Mouse (Mus musculus) right cerebral cortex, adult 18-20 months (tissue): ENCODE results near the gene Fzd7.

ENCODE experiments used
- DNase-seq: peaks from one replicate; pipeline ENCODE4 v3.0.0; 2022; ENCODE audit warnings: mixed read lengths

The Fzd7 gene

DNA sequence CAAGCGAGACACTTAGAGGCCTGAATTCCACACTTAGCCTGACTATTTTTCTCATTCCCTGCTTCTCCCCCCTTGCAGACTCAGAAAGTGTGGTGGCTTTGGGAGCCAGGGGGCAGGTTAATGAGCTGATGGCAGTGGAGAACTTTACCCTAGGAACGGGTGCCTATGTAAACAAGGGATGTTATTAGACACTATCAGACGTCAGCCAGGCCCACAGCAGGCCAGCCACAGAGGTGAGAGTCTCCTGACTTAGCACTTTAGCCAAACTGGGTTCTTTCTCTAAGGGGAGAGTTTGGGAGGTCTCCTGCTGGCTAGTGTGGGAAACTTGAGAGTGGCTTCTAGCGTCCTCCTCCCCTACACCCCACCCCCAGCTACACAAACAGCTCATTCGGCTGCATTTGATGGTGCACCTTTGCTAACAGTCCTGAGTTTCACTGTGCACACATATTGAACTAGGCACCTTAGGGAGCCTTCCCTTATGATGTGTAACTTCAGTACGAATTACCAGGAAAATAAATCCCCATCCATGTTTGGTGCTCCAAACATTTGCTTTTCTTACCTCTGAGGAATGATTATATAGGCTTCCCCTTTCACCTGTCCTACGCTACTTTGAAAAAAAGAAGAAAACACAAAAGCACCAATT lies 21.6 kb downstream of the Fzd7 start:
- no peak for DNase-seq

- DNase-seq = no peak
Observed at GRCm38 (mm10) chr1:59504302-59504700, 22.1 kb downstream of the Fzd7 start.

DNA sequence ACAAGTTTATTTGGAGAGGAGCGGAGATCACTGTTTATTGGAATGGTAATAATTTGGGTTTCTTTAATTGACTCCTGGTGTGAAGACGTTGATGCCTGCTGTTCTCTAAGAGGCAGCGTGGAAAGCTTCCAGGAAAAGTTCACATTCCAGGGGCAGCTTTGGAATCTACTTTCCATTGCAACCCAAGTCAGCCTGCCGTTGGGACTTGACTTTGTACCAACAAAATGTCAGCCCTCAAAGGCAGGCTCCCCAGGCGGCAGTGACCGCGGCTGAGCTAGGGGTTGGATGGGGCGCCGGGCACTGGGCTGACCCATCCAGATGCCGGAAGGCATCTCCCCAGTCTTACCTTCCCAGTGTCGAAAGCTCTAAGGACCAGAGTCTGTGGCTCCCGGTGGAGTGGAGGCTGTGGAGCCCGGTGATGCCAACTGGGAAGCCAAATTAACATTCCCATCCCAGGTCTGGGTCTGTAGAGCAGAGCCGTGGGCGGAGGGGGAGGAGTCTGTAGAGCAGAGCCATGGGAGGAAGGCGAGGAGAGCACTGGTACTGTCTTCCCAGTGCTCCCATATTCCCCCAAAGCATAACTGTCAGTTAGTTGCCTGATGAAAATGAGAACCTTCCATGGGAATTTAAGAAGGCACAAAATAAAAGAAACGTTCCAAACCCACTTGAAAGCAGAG lies 26.4 kb downstream of the Fzd7 start:
- no peak for DNase-seq

- DNase-seq = no peak
Observed at GRCm38 (mm10) chr1:59511566-59512270, 29.5 kb downstream of the Fzd7 start.

DNA sequence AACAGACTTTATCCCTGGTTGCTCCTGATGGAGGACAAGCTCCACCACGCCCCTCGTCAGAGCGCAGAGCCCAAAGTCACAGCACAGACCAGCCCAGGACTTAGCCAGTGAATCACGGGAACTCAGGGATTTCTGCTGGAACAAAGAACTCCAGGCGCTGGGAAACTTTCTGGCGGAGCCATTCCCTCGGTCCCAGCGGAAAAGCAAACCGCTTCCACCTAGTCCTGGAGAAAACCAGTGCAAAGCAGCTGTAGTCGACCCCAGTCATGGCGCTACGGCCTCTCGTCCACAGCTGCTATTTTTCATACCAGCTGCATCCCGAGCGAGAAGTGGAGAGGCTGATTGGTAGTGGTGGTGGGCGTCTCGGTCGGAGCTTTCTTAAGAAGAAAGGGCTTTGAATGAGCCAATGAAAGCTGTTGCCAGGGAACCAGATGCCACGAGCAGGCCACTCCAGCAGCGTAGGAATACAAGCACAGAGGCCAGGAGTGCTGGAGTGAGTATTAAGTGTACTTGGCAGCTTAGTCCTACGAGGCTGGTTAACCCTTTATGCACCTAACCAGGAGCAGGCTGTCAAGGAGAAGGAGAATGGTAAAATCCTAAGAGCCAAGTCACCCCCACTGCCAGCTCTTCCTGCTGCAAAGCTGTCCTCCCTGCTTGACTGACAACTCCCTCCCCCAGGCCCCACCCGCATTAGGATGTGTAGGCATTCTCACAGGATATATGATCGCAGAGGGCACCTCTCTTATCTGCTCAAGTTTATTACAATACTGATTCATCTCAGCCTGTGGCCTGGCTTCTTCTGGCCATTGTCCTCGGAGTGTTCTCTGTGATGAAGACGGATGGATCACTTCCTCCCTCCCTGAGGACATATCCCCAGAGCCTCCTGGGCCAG lies 34.0 kb downstream of the Fzd7 start, which contains the start of gene Gm973:
Gene Gm973, plus strand, starts transcription at position 239 of the 892 bp plus-strand sequence.
- DNase-seq = peak; percentile 60

DNA sequence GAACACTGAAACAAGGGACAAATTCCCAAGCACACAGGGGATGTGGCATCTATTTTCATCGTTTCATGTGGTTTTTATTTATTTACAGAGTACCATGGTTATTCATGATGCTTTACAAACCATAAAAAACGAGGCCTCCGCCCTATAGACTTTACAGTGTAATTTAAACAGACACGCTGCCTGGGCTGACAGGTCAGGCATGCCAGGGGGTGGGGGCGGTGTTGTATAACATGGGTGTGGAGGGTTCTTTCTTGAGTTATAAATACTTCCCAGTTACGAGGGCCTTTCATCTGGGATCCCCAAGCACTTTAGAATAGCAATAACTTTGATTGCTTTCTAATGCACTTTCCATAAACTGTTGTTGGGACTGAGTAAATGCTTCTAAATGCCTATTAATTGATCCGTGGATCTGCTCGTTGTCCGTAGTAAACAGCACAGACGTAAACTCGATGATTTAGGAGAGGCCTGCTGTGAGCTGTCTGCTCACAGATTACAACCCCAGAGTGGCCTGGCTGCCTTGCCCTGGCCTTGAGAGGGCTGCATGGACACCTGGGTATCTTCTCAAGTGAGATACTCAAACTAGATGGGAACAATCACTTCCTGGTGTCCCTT lies 38.1 kb downstream of the Fzd7 start:
- no peak for DNase-seq

- DNase-seq = no peak
Observed at GRCm38 (mm10) chr1:59522456-59522855, 40.2 kb downstream of the Fzd7 start.

DNA sequence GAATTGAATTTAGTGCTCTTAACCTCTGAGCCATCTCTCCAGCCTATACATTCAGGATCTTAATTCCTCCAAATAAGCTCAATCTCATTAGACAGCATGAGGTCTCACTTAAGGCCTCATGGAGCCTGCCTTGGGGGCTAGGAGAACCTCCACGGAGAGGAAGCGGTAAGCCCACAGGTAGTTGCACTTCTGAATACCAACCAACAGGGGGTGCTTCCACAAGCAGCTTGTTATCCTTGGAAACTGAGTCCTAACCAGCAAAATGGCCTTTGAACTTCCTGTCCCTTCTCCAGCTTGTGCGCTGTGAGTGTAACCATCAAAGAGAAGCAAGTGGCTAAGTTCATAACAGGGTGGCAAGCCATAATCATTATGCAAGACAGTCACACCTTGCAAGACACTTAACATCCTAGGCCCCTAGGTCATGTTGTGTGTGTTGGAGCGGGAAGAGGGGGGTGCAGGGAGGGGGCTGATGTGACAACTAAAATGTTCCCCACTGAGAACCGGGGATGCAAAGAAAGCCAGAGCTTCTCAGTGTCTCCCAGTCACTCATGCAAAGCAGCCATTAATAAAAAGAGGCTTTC lies 41.2 kb downstream of the Fzd7 start:
- no peak for DNase-seq

DNA sequence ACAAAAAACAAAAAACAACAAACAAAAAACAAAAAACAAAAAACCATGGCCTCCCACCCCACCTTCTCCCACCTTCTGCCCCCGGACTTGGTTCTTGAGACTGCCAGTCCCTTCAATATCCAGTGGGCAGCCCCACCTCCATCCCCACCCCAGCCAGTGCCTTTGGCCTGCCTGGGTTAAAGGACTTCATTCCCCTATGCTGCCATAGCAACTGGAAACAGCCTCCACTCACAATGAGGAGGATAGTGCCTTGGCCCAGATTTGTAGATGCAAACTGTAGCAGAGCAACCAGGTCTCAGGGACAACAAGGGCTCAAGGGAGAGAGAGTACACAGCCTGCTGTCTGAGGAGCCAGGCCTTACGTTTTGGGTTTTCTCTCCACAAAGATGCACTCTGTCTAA lies 41.8 kb downstream of the Fzd7 start:
- DNase-seq = peak; percentile 9

GRCm38 (mm10) chr1:59524759-59525158 lies 42.5 kb downstream of the Fzd7 start:
- no peak for DNase-seq

GRCm38 (mm10) chr1:59527219-59527618 lies 45.0 kb downstream of the Fzd7 start:
- DNase-seq = no peak

- DNase-seq = peak; percentile 52
Observed at GRCm38 (mm10) chr1:59534976-59535810, 53.0 kb downstream of the Fzd7 start.
